Mouse (Mus musculus) liver, adult (tissue): ENCODE data around the gene Sppl3.

Experiments used
- GATA4 ChIP-seq: IDR thresholded peaks from 2 replicates; pipeline ENCODE4 v1.6.1; 2014; ENCODE audit warnings: mild to moderate bottlenecking, low read length; ENCODE audit not compliant: insufficient replicate concordance

Sppl3 gene

DNA sequence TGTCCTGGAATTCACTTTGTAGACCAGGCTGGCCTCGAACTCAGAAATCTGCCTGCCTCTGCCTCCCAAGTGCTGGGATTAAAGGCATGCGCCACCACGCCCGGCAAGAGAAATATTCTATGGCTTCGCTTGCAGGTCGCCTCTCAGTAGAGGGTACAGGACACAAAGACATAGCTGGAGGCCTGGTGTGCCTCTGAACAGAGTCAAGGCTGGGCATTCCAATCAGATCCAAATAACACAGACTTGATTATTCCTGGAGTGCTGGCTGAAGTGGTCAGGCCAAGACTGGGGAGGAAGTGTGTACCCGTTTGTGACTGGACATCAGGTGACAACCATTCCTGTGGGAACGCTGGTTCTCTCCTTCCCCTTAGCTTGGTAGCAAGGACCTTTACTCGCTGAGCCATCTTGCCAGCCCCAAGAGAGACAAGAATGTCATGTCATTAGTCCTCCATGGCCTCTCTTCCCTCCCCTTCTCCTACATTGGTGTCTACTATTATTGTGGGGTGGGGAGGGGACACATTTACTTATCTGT, 131.3 kb downstream of the Sppl3 start:
- TF ChIP-seq GATA4: no peak

DNA sequence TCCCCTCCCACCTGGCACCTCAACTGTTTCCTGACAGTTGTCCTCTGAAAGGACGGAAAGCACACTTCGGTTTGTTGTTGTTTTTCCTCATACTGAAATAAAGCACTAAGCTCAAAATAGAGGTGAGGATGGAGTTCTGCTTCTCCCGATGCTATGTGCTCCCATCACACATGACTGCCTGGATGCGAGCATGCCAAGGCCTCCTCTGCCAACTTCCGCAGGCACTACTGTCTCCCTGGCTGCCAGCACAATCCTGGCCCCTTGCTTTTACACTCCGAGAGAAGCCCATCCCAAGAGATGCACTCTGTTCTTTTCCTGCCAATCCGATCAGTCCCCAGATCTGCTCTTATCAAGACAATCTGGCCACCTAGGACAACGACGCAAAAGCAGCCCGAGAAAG, 132.6 kb downstream of the Sppl3 start:
- TF ChIP-seq GATA4: no peak

DNA sequence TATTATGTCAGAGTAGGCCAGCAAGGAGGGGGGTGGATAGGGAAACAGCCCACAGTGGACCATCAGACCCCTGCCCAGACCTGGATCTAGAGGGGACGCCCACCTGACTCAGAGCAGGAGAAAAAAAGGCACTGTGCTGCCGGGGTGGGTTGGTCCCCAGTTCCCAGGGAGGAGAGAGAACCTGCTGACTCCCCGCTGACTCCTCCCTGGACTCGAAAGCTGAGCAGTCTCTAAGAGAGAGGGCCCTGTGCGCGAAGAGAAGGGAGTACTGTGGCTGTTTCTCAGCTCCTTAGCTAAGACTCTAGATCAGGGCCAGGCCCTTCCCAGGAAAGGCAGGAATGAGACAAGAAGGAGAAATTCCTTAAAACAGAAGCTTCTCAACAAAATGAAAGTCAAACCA, 133.5 kb downstream of the Sppl3 start:
- TF ChIP-seq GATA4: no peak

DNA sequence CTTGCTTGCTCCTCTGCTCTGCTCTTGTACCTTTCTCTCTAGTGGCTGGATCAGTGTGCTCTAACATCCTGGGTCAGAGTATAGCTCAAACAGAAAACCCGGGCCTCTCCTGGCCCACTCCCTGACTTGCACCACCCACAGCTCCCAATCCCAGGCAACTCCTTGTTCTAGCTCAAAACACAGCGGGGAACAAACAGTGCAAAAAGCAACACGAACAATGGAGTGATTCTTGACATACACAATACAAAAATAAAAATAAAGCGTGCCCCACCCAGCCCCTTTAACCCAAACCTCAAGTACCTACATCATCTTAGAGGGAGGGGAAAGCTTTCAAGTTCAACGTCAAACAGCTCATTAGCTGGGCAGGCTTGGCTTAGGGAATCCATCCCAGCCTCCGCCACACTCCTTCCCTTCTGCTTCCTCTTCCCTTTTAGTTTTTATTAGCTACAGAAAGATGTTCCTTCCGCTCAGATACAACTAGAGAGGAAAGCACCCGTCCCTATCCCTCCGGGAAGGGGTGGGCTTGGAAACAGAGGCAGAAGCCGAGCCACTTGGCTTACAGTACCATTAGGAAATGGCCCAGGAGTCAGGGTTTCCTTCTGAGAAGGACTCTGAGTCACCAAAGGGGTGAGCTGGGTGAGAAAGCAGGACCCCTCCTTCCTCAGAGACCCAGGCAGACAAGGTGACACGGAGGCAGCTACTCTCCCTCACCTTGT, 134.5 kb downstream of the Sppl3 start:
- TF ChIP-seq GATA4: no peak

DNA sequence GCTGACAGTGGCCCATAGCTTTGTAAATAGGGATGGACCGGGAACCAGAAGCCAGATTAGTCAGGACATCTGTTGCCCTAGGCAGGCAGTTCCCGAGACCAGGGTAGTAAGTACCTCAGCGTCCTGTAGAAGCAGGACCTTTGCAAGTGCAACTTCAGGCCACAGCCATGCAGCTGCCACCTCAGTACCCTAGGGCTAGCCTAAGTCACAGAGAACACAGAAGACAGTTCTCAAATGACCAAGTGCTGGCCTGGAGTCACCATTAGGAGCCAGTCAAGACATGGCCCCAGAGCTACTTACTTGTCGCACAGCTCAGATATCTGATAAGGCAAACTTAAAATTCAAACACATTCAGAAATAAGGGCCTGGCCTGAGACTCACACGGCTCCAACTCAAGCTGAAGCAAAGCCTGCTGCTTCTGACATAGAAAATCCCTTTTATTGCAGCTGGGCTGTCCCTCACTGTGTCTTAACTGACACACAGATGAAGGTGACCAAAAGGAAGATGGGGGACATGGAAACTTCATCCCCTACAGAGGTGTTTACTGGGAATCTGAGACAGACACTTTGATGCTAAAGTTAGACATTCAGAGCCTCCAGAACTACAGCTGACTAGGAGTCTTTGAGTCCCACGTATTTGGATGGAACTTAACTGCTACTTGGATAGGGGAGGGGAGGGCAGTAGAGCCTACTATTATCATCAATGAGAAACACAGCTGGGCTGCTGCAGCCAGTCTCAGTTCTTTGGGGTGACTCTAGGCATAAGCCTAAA, 135.2 kb downstream of the Sppl3 start:
- no peak for TF ChIP-seq GATA4

DNA sequence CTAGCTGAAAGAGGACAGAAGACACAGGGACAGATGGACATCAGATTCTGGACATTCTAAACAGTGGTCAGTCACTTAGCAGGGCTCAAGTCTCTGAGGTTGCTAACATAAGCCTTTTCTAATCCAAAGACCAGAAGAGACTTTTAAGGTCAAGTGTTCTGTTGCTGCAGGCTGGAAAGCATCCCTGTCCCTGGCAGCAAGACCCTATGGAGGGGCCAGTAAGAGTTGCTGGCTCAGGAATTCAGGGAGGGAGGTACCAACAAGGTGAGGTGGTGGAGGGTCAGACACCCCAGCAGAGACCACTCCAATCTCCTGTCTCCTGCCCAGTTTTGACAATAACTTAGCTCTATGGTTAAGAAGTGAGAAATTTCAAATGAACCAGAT, 135.8 kb downstream of the Sppl3 start:
- no peak for TF ChIP-seq GATA4

DNA sequence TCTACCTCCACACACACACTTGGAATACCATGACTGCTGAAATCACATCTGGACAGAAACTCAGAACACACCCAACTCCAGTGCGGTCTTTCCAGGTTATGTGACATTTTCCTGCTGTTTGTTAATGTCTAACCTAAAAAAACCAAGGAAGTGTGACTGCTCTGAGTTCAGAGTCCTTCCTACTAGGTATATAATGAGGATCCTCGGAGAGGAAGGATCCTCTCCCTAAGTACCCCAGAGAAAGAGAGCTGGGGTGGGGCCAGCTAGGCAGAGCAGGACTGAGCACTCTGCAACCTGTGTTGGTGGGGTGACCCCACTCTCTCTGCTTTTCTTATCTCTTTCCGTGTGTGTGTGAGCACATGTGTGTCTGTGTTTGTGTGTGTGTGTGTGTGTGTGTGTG, 136.5 kb downstream of the Sppl3 start:
- no peak for TF ChIP-seq GATA4

DNA sequence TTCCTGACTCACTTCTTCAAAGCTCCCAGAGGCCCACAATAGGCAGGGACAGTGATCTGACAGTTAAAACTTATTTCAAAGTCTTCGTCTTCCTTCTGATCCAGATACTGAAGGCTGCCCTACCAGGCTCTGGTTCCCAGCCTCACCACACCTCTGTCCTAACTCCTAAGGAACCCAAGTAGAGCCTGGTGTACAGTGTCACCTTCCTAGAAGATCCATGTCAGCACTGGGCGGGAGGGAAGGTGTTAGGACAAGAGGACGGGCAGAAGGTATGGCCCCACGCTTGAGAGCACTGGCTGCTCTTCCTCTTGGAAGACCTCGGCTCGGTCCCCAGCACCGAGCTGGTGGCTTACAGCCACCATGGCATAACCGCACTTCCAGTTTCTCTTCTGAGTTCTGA, 137.4 kb downstream of the Sppl3 start:
- TF ChIP-seq GATA4: no peak
